Mouse (Mus musculus) liver, embryonic 16.5 days (tissue): Measurements from ENCODE around the gene Adamts1. TPM values are rescaled to one million over a fixed set of nuclear protein-coding genes. Genes with fewer than 3 reads are reported as not detected.

Experiments used
- ATAC-seq: fragments of 200-750 bp; cut with Nextera tagmentation; 2 replicates; pipeline ENCODE4 v1.8.0; 2017; ENCODE audit warnings: low read depth, mild to moderate bottlenecking, moderate number of reproducible peaks, moderate library complexity
- H3K27ac ChIP-seq: fragments of 300-500 bp; sonication (generic); 2 replicates; pipeline ENCODE4 v1.5.1; 2014; ENCODE audit warnings: mild to moderate bottlenecking, low read length
- H3K27me3 ChIP-seq: fragments of 300-500 bp; sonication (generic); 2 replicates; pipeline ENCODE4 v1.6.1; 2014; ENCODE audit warnings: low read depth, low read length, mixed read lengths; ENCODE audit not compliant: control insufficient read depth, insufficient read depth
- H3K36me3 ChIP-seq: fragments of 300-500 bp; sonication (generic); 2 replicates; pipeline ENCODE4 v1.6.1; 2014; ENCODE audit warnings: mild to moderate bottlenecking; ENCODE audit not compliant: control insufficient read depth, insufficient read depth
- H3K4me1 ChIP-seq: fragments of 300-500 bp; sonication (generic); 2 replicates; pipeline ENCODE4 v1.6.1; 2014; ENCODE audit warnings: low read depth, low read length, mixed read lengths; ENCODE audit not compliant: control insufficient read depth
- H3K4me2 ChIP-seq: fragments of 300-500 bp; sonication (generic); 2 replicates; pipeline ENCODE4 v1.6.1; 2014; ENCODE audit warnings: low read depth, low read length, mixed read lengths
- H3K4me3 ChIP-seq: fragments of 300-500 bp; sonication (generic); 2 replicates; pipeline ENCODE4 v1.5.1; 2014; ENCODE audit warnings: low read depth, mild to moderate bottlenecking, low read length
- H3K9ac ChIP-seq: fragments of 300-500 bp; sonication (generic); 2 replicates; pipeline ENCODE4 v1.6.1; 2014; ENCODE audit warnings: low read depth, low read length
- H3K9me3 ChIP-seq: fragments of 300-500 bp; sonication (generic); replicated peaks from 2 replicates; pipeline ENCODE4 v1.6.1; 2016; ENCODE audit warnings: low read length; ENCODE audit not compliant: control insufficient read depth
- WGBS: fragments of 180-500 bp; shearing (Covaris S2); extraction: QIAGEN DNeasy Blood & Tissue Kit; methylation state at CpG from one replicate; pipeline ENCODE4 v1.1.7; 2014; ENCODE audit not compliant: insufficient replicate concordance; 5-methylcytosine and 5-hydroxymethylcytosine counted together
- polyA plus RNA-seq: library from polyadenylated mRNA; unstranded; fragments of >200 nt; fragmentation: Nextera tagmentation; extraction: Ambion mirVana; gene quantifications from 2 replicates; pipeline ENCODE4 v1.2.1, GENCODE M21; 2015

Gene Adamts1
- polyA plus RNA-seq, 1 experiment from 2014 or later = 9.4 TPM

DNA sequence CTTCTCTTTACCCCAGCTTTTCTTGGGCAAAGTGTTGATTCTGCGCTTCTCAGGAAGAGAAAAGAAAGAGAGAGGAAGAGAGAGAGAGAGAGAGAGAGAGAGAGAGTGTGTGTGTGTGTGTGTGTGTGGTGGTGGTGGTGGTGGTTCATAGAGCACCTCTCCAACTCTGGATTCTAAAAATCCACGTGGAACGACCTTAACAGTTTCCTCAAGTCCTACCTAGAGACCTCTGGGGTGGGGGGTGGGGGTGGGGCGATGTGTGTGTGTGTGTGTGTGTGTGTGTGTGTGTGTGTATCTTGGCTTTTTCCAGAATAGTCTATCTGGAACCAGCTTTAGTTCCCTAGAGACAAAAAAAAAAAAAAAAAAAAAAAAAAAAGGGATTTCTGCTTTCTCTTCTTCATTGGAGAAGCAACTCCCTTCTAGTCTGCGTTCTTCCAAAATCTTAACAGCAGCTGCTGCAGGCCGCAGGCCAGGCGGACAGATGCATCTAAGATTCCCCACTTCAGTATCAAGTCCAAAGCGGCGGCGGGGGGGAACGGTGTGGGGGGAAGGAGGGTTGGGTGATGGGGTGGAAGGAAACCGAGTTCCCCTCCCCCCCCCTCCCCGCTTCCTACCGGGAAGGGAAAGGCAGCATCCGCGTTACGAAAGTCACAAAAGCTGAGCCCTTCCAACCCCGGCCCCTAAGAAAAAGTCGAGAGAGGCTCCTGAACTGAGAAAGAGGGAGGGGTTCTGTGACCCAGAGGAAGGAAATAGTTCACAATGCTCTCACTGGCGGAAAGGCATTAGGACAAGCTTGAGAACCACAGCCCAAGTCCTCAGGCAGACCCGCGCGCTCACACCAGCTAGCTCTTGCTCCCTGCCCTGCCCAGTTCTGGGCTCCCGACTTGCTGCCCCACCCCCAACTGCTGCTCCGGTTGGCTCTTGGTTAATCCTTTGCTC, 969 bp upstream of the Adamts1 start:
- Histone ChIP-seq H3K4me2 (peak overlapping the region; percentile 65), H3K27me3 (peaks cover 35% of the 10 kb centered on the region), H3K4me1 (no peaks in the 10 kb centered on the region), H3K9ac (peak overlapping the region; percentile 24; the same call in 1 of the 2 replicates), H3K27ac (peak overlapping the region; percentile 50), H3K4me3 (peak overlapping the region; percentile 56), H3K9me3 (no peaks in the 10 kb centered on the region), H3K36me3 (no peaks in the 10 kb centered on the region)
- 1% methylated on average over 18 of the region's 25 CpGs for WGBS
- 0 out of 2 replicates have a peak, but pooled peaks have one; percentile 6 for ATAC-seq

GRCm38 (mm10) chr16:85801971-85802811, 722 bp downstream of the Adamts1 start:
- WGBS = under 1% methylated on average over 67 of the region's 67 CpGs
- Histone ChIP-seq H3K9ac (peak overlapping the region; percentile 31; the same call in 1 of the 2 replicates), H3K27ac (peak overlapping the region; percentile 22; the same call in 1 of the 2 replicates), H3K4me3 (peak overlapping the region; percentile 56), H3K4me1 (no peaks in the 10 kb centered on the region), H3K4me2 (peak overlapping the region; percentile 65), H3K9me3 (no peaks in the 10 kb centered on the region), H3K36me3 (no peaks in the 10 kb centered on the region), H3K27me3 (peaks cover 35% of the 10 kb centered on the region)
- ATAC-seq = no peak

DNA sequence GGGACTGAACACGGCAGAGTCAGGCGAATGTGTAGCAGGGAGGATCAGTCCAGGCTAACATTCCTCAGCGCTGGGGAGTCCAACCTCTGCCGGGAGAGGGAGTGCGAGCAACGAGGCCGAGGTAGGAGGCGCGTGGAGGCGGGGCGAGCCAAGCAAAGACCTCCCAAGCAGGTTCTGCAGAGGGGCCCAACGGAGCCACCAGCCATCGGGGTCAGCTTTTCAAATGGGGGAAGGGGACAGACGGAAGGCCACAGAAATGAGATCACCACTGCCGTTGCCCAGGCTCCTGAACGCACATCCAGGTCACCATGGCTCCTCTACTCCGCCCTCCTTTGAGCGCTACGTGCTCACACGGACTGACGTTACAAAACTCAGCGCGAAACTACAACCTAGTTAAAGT, 1.7 kb downstream of the Adamts1 start:
- under 1% methylated on average over 23 of the region's 23 CpGs for WGBS
- 0 out of 2 replicates have a peak overlapping the region, but pooled peaks have one; percentile 24 for H3K9ac ChIP-seq
- ATAC-seq = peak; percentile 70
- H3K4me2 ChIP-seq = peak overlapping the region; percentile 65
- H3K9me3 ChIP-seq = no peaks in the 10 kb centered on the region
- no peaks in the 10 kb centered on the region for H3K36me3 ChIP-seq
- H3K4me1 ChIP-seq = no peaks in the 10 kb centered on the region
- peak overlapping the region; percentile 56 for H3K4me3 ChIP-seq
- peak overlapping the region; percentile 33; the same call in 1 of the 2 replicates for H3K27ac ChIP-seq
- H3K27me3 ChIP-seq = peaks cover 35% of the 10 kb centered on the region

DNA sequence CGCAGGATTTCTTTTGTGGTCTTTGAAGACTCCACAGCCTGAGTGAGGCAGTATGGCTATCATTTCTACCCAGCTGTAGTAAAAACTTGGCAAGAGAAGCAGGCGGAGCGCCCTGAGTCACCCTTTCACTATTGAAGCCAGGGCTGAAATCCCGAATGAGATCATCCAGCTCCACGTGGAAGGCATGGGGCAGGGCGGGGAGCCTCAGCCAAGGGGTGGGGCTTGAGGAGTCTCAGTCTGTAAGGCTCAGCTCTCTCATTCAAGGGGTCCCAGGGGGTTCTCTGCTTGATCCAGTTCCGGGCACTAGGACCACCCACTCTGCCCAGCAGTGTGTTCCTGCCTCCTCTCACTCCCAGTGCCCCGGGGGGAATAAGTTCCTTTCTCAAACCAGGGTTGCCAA, 2.2 kb downstream of the Adamts1 start:
- WGBS = 2% methylated on average over 8 of the region's 8 CpGs
- Histone ChIP-seq H3K27me3 (peaks cover 35% of the 10 kb centered on the region), H3K9me3 (no peaks in the 10 kb centered on the region), H3K27ac (peak overlapping the region; percentile 33; the same call in 1 of the 2 replicates), H3K36me3 (no peaks in the 10 kb centered on the region), H3K4me3 (peak overlapping the region; percentile 56), H3K4me1 (no peaks in the 10 kb centered on the region), H3K4me2 (peak overlapping the region; percentile 65), H3K9ac (no peak overlapping the region)
- ATAC-seq = peak; percentile 70

- ATAC-seq = no peak
- Histone ChIP-seq H3K27me3 (peaks cover 35% of the 10 kb centered on the region), H3K9ac (no peak overlapping the region), H3K27ac (no peak overlapping the region), H3K4me3 (peak overlapping the region; percentile 21; the same call in 1 of the 2 replicates), H3K36me3 (no peaks in the 10 kb centered on the region), H3K4me1 (no peaks in the 10 kb centered on the region), H3K4me2 (0 out of 2 replicates have a peak overlapping the region, but pooled peaks have one; percentile 20), H3K9me3 (no peaks in the 10 kb centered on the region)
- WGBS = 52% methylated on average over 9 of the region's 9 CpGs
Measured at GRCm38 (mm10) chr16:85799971-85800370, 2.9 kb downstream of the Adamts1 start.

GRCm38 (mm10) chr16:85798334-85798733, 4.6 kb downstream of the Adamts1 start:
- Histone ChIP-seq H3K36me3 (no peaks in the 10 kb centered on the region), H3K4me3 (no peak overlapping the region), H3K9me3 (no peaks in the 10 kb centered on the region), H3K9ac (no peak overlapping the region), H3K27ac (no peak overlapping the region), H3K4me1 (no peaks in the 10 kb centered on the region), H3K4me2 (no peak overlapping the region), H3K27me3 (peaks cover 25% of the 10 kb centered on the region)
- ATAC-seq = no peak
- WGBS = 75% methylated on average over 7 of the region's 7 CpGs

GRCm38 (mm10) chr16:85797161-85797560, 5.8 kb downstream of the Adamts1 start:
- Histone ChIP-seq H3K27me3 (peaks cover 13% of the 10 kb centered on the region), H3K9me3 (no peaks in the 10 kb centered on the region), H3K4me2 (no peak overlapping the region), H3K27ac (no peak overlapping the region), H3K4me1 (no peaks in the 10 kb centered on the region), H3K9ac (no peak overlapping the region), H3K36me3 (no peaks in the 10 kb centered on the region), H3K4me3 (no peak overlapping the region)
- no peak for ATAC-seq
- WGBS = 71% methylated on average over 4 of the region's 4 CpGs

GRCm38 (mm10) chr16:85795731-85796130, 7.2 kb downstream of the Adamts1 start:
- Histone ChIP-seq H3K36me3 (no peaks in the 10 kb centered on the region), H3K4me3 (no peak overlapping the region), H3K4me2 (no peak overlapping the region), H3K4me1 (no peaks in the 10 kb centered on the region), H3K9ac (no peak overlapping the region), H3K27ac (no peak overlapping the region), H3K9me3 (no peaks in the 10 kb centered on the region), H3K27me3 (no peaks in the 10 kb centered on the region)
- 71% methylated on average over 7 of the region's 7 CpGs for WGBS
- ATAC-seq = no peak
